Mouse (Mus musculus) thymus, postnatal 4 days (tissue): ENCODE results near the gene Fads3.

Experiments
- DNase-seq: peaks from one replicate; pipeline ENCODE4 v3.0.0; 2021

The Fads3 gene

GRCm38 (mm10) chr19:10041388-10042148 is at the start of gene Fads3:
Gene Fads3, plus strand, starts transcription at chr19:10041569.
- DNase-seq, result peak; percentile 79

- no peak for DNase-seq
Measured at GRCm38 (mm10) chr19:9992011-9992958, 49.1 kb upstream of the Fads3 start.

- peak; percentile 96 for DNase-seq
Measured at GRCm38 (mm10) chr19:9993036-9993656, 48.2 kb upstream of the Fads3 start.

- DNase-seq, result no peak
Measured at GRCm38 (mm10) chr19:9997204-9998062, 43.9 kb upstream of the Fads3 start.

GRCm38 (mm10) chr19:9998063-9998416 is 43.3 kb upstream of the Fads3 start:
- DNase-seq, result no peak

GRCm38 (mm10) chr19:9998736-9999486 is 42.5 kb upstream of the Fads3 start:
- DNase-seq, result no peak

GRCm38 (mm10) chr19:10000330-10000729 is 41.0 kb upstream of the Fads3 start:
- no peak for DNase-seq

GRCm38 (mm10) chr19:10001206-10001969 is 40.0 kb upstream of the Fads3 start, which contains the start of the genes Best1 and Rab3il1:
Gene Best1, minus strand, starts transcription at chr19:10001633.
Gene Rab3il1, plus strand, starts transcription at chr19:10001669.
- DNase-seq, result no peak

GRCm38 (mm10) chr19:10003696-10004095 is 37.7 kb upstream of the Fads3 start:
- DNase-seq, result no peak

- no peak for DNase-seq
Measured at GRCm38 (mm10) chr19:10011408-10011807, 30.0 kb upstream of the Fads3 start.

- no peak for DNase-seq
Measured at GRCm38 (mm10) chr19:10012827-10013278, 28.5 kb upstream of the Fads3 start.

GRCm38 (mm10) chr19:10013348-10013747 is 28.0 kb upstream of the Fads3 start:
- DNase-seq, result no peak

- no peak for DNase-seq
Measured at GRCm38 (mm10) chr19:10013913-10014312, 27.5 kb upstream of the Fads3 start.

- no peak for DNase-seq
Measured at GRCm38 (mm10) chr19:10014824-10015223, 26.5 kb upstream of the Fads3 start.

- DNase-seq, result no peak
Measured at GRCm38 (mm10) chr19:10015442-10015841, 25.9 kb upstream of the Fads3 start.

- no peak for DNase-seq
Measured at GRCm38 (mm10) chr19:10016151-10016550, 25.2 kb upstream of the Fads3 start.

GRCm38 (mm10) chr19:10017637-10018526 is 23.5 kb upstream of the Fads3 start:
- DNase-seq, result peak; percentile 68

- DNase-seq, result no peak
Measured at GRCm38 (mm10) chr19:10018527-10018818, 22.9 kb upstream of the Fads3 start.

- DNase-seq, result no peak
Measured at GRCm38 (mm10) chr19:10019214-10019760, 22.1 kb upstream of the Fads3 start.
